Mouse (Mus musculus) c-Kit-positive CD71-positive TER-119-negative erythroid progenitor cells, embryonic 14.5 days (primary cell): Measurements from ENCODE around the gene Nbeal2.
"Not testable (repeated sequence)": the region's sequence is repeated elsewhere in the genome, so short reads cannot be mapped to it uniquely, and the experiment has no call there.

Experiments used
- DNase-seq: peaks from one replicate; pipeline ENCODE4 v3.0.0-alpha.2; 2013; ENCODE audit warnings: low read depth

Gene Nbeal2

GRCm38 (mm10) chr9:110653655-110654461, at the start of gene Nbeal2:
Nbeal2 (minus strand) TSS chr9:110654161.
- DNase-seq: peak; percentile 88

- DNase-seq: no peak
Measured at GRCm38 (mm10) chr9:110702848-110703247, 48.9 kb upstream of the Nbeal2 start.

DNA sequence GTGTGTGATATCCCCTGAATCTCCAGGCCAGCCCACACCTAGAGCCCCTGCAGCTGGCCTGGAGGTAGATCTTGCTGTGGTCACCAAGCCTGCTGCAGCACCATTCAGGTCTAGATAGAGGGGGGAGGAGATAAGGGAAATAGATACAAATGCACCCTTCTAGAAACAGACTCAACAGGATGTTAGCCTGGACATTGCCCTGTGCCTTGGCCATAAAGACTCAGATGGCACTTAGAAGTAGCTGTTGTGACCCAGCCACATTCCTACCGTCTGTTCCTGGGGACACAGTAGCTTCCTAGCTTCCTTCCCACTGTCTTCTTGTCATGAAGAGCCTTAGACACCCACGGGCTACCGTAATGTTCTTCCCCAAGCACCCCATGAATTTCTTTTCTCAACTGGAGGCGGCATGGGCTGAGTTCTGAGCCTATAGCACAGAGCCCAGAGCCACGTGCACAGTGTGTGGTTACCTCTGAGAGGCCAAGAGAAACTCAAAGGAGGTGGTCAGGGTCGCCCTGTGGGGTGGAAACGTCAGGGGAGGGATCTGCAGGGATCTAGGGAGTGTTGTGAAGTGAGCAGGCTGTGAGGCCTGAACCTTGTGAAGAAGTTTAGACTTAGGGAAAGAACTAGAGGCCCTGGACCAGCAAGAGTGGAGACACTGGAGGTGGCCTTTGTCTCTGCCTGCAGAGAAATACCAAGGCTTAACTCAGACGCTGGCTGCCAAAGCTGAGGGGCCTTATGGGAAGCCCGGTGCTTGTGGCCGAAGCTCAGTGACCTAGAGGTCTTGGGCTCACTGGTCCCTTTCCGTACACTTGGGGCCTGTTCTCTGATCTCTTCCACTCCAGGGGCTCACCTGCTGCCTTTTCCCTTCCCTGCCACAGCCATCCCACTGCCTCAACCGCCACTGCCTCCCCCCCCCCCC, 47.4 kb upstream of the Nbeal2 start:
- no peak for DNase-seq

DNA sequence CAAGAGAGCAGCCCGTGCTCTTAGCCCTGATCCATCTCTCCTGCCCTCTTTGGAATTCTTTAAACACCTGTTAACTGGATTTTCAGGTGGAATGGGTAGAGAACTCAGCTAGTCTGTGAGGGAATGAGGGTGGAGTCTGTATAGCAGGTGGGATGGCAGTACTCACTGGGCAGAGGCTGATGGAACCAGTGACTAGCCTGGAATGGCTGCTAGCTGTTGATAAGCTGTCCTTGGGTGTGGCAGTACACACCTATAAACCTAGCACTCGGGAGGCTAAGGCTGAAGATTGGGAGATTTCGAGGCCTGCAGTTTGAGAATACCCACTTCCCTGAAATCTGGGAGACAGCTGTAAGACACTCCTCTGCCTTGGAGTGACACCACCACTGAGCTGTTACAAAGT, 45.6 kb upstream of the Nbeal2 start:
- DNase-seq: peak; percentile 25

GRCm38 (mm10) chr9:110697465-110697864, 43.5 kb upstream of the Nbeal2 start:
- no peak for DNase-seq

DNA sequence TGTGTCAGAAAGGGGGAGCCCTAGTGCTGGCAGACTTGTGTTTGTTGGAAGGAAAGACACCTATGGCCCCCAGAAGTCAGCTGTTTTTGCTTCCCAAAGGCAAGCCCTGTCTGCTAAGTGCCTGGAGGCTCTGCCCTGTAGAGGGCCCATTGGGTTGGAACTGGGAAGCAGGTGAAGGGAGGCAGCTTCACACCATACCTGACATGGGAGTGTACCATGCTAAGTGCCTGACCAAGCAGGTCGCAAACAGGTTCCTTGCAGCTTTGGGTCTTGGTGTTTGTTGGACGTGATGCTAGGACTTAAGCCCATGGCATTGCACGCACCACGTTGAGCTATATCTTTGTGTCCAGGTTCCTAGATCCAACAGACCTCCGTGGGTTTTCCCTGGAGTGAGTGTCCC, 42.5 kb upstream of the Nbeal2 start:
- DNase-seq: no peak

DNA sequence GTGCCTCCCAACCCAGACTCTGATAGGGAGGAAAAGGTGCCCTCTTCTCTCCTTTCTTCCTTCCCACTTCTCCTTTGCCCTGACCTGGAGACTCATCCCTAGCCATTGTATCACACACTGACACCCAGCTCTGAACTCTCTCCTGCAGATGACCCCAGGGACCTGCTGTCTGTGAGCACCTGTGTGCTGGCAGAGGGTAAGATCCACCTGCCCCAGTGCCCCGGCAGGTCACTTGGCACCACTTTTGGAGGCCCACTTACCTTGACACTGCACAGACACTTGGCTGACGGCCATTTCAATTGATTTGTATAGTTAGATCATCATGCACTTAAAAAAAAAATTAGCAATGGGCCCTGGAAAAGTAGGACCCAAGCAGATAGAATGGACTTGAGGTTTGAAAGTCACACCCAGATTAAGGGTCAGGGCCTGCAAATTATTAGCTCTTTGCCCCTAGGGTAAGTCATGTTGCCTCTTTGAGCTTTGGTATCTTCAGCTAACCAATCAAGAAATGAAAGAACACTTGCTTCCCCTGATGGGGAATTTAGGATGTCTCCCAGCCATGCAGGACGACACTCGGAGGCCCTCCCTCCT, 41.3 kb upstream of the Nbeal2 start:
- no peak for DNase-seq

DNA sequence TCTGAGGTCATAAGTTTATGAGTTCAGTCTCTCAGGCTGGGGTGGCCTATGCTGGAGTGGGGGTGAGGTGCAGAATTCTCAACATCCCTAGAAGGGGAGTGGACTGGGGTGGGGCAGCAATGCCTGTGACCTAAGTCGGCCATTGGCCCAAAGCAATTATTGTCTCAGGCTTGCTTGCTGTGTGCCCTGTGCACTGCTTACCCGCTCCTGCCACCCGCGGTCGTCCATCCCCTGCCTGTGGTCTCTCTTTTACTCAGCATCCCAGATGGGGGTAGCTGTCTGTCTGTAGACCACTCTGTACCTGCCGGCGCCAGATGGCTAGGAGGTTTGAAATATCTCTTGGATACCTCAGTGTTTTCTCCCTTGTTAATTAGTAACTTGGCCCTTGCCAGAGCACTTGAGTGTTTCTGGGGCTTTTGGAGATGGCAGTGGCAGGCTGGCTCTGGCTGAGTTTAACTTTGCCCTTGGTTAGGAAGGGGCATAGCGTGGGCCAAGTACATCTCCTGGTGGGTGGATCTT, 35.4 kb upstream of the Nbeal2 start:
- DNase-seq: no peak

GRCm38 (mm10) chr9:110687846-110688245, 33.9 kb upstream of the Nbeal2 start:
- DNase-seq: no peak

DNA sequence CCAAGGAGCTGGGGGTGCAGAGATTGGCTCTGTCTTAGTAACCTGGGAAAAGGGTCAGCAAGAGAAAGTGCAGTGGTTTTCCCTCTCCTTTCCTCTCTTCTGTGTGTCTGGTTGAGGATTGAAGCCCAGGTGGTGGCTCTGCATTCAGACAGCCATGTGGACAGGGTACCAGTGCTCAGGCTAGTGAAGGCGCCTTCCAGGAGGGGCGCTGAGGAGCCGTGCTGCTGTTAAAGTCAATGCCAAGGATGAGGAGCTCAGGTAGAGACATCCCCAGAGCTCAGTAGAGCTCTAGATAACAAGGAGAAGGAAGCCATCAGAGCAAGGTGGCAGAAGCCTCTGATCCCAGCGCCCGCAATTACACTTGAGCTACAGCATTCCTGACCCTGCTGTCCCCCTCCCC, 33.1 kb upstream of the Nbeal2 start:
- DNase-seq: no peak

GRCm38 (mm10) chr9:110686472-110686871, 32.5 kb upstream of the Nbeal2 start:
- no peak for DNase-seq

DNA sequence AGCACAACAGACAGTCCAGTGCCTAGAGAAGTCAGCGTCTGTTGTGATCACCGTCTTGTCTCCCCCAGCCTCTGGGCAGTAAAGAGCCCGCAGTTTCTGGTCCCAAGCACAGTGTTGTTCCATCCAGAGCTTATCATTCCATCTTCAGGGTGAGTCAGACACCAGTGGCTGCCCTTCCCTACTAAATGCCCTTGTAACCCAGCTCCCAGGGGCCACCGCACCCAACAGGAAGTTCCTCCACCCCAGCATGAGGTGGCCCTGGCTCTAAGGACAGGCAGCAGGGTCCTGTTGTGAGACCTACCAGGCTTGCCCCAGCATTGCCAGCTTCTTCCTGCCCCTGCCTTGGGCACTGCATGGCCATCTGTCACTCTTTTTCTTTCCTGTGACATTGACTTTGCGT, 31.6 kb upstream of the Nbeal2 start:
- DNase-seq: no peak

DNA sequence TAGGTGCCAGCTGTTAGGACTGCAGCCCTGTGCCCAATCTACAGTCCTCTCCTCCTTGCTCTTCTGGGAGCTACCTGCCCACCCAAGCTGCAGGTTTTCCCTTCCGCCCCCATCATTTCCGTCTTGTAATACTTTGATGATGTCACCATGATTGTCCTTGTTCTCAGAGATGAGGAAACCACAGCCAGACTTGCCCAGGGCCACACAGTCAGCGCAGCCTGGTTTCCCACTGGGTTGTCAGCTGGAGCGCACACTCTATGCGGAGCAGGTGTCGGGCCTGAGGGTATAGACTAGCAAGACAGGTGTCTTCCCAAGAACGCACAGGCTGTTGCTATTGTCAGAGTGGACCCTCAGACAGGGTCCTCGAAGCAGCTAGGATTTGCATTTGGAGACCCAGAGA, 31.2 kb upstream of the Nbeal2 start:
- DNase-seq: no peak

DNA sequence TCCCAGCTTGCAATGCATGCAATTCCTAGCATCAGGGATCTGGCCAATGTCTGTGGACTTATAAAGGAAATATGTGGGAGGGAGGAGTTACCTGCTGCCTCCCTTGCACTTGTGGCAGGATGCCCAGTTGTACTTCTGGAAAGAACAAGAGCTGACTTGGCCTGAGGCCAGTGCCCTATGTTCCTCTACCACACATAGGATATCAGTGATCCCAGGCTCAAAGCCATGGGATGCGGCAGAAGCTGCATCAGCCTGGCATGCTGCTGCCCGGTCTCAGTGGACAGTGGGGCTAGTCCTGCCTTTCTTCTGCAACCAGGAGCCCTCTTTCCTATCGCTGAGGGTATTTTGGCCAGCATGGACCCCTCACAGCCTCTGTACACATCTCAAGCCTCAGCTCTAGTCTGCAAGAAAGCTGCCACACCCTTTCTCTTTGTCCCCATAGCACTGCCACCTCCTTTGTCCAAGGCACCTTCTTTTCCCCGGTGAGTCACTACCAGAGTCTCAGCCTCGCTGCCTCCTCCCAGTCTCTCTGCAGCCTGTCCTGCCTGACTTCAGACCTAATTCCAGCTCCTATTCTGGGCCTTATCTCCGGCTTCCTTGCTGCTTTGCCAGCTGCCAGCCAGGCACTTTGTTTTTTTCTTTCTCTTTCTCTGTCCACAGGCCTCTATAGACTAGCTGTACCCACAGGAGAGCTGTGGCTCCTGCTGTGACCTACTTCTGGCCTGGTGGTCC, 30.3 kb upstream of the Nbeal2 start:
- DNase-seq: no peak

- DNase-seq: no peak
Measured at GRCm38 (mm10) chr9:110683574-110684099, 29.7 kb upstream of the Nbeal2 start.

- DNase-seq: not testable (repeated sequence)
Measured at GRCm38 (mm10) chr9:110682697-110683096, 28.7 kb upstream of the Nbeal2 start.

DNA sequence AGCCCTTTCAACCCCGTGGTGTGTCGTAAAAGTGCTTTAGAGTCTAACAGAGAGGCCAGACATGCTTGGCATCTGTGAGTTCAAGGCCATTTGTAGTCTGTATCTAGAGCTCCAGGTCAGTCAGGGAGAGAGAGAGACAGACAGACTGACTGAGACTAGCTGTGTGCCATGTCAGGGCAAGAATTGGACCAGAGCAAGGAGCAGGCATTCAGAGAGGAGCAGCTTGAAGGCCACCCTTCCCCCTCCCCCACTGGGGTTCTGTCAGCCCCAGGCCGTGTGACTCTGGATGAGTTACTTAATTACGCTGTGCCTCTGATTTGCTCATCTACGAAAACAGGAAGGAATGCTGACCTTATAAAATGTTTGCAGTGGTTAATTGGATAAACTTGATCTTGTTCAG, 28.3 kb upstream of the Nbeal2 start:
- no peak for DNase-seq

GRCm38 (mm10) chr9:110681817-110682216, 27.9 kb upstream of the Nbeal2 start:
- no peak for DNase-seq

GRCm38 (mm10) chr9:110680736-110681507, 27.0 kb upstream of the Nbeal2 start:
- DNase-seq: no peak

DNA sequence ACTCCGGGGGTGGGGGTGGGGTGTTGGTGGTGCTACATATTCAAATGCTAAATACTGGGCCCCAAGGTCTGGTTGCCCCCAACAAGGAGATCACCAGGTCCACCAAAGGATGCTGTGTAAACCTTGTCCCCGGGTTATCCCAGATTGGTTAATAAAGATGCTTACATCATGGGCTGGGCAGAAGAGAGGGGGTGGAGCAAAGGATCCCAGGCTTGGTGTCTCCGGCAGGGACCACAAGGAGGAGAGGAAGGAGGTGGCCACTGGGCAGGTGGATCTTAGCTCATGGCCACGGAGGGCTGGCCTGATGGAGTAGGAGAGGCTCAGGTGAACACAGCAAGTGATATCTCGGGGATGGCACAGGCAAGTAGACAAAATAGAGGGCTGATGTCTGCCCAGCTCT, 24.9 kb upstream of the Nbeal2 start:
- DNase-seq: no peak

- no peak for DNase-seq
Measured at GRCm38 (mm10) chr9:110676492-110676911, 22.5 kb upstream of the Nbeal2 start.
